ENCODE assay signal across 20 mouse cellular contexts in genomic region chr11:70010548-70010947, GRCm38 (mm10).
"Had no signal": no experiment of that assay in that cellular context is flagged by ENCODE, and none has a peak within 500 bp of the region (broad histone marks: within the 10 kb centered on the region; RNA-seq: fewer than 3 reads in every experiment).

No protein-coding gene starts in this region.

- DNase-seq: kidney, adult 18-20 months; kidney, adult 9 months; kidney, postnatal 36 days; layer of hippocampus, postnatal 36 days; lung, adult 18-20 months; lung, postnatal 10 days; lung, postnatal 36 days; thymus, adult 18-20 months; thymus, postnatal 36 days had no signal

- H3K27me3 ChIP-seq: liver, embryonic 15.5 days; lung, embryonic 15.5 days; megakaryocyte, embryonic 14.5 days; midbrain, embryonic 13.5 days had no signal

- H3K9me3 ChIP-seq: liver, embryonic 15.5 days; lung, embryonic 15.5 days; megakaryocyte, embryonic 14.5 days; midbrain, embryonic 10.5 days; midbrain, embryonic 13.5 days had no signal

- H3K27ac ChIP-seq: kidney, postnatal 0 days; left cerebral cortex, adult 2 months; liver, embryonic 15.5 days; lung, embryonic 15.5 days; midbrain, embryonic 10.5 days; midbrain, embryonic 13.5 days had no signal

- H3K9ac ChIP-seq: liver, embryonic 15.5 days; lung, embryonic 15.5 days; midbrain, embryonic 13.5 days had no signal

- H3K4me3 ChIP-seq: left cerebral cortex, adult 2 months; liver, embryonic 15.5 days; lung, embryonic 15.5 days; megakaryocyte, embryonic 14.5 days; midbrain, embryonic 10.5 days; midbrain, embryonic 13.5 days; myocyte had no signal

- H3K4me2 ChIP-seq: liver, embryonic 11.5 days; liver, embryonic 15.5 days; lung, embryonic 15.5 days; midbrain, embryonic 13.5 days had no signal

- ATAC-seq: intestine, embryonic 16.5 days; midbrain, embryonic 13.5 days; midbrain, embryonic 16.5 days had no signal
